Mouse (Mus musculus) liver, adult 2 months (tissue): ENCODE data around the gene Usf2. TPM values are rescaled to one million over a fixed set of nuclear protein-coding genes. Genes with fewer than 3 reads are reported as not detected.

Source experiments
- DNase-seq: peaks from one replicate; pipeline ENCODE4 v3.0.0-alpha.2; 2011; ENCODE audit warnings: low read depth, low spot score; ENCODE audit errors: extremely low read depth
- H3K27ac ChIP-seq: fragments of 200-500 bp; replicated peaks from 2 replicates; pipeline ENCODE4 v1.5.1; 2012; ENCODE audit warnings: low read depth, mild to moderate bottlenecking, control low read depth, inconsistent platforms, low read length; ENCODE audit not compliant: insufficient read depth
- H3K27me3 ChIP-seq: fragments of 200-500 bp; 2 replicates; pipeline ENCODE4 v1.6.1; 2012; ENCODE audit warnings: mild to moderate bottlenecking, moderate library complexity, low read length, inconsistent platforms; ENCODE audit not compliant: control insufficient read depth, insufficient read depth
- H3K36me3 ChIP-seq: fragments of 200-500 bp; 2 replicates; pipeline ENCODE4 v1.6.1; 2012; ENCODE audit warnings: low read length, inconsistent platforms; ENCODE audit not compliant: control insufficient read depth, insufficient read depth
- H3K4me1 ChIP-seq: fragments of 200-500 bp; 2 replicates; pipeline ENCODE4 v1.6.1; 2011; ENCODE audit warnings: low read length; ENCODE audit not compliant: control insufficient read depth, insufficient read depth
- H3K4me3 ChIP-seq: fragments of 200-500 bp; 2 replicates; pipeline ENCODE4 v1.5.1; 2011; ENCODE audit warnings: low read depth, mild to moderate bottlenecking, control low read depth, low read length, moderate library complexity; ENCODE audit not compliant: insufficient read depth
- H3K79me2 ChIP-seq: fragments of 200-500 bp; 2 replicates; pipeline ENCODE4 v1.6.1; 2012; ENCODE audit warnings: inconsistent platforms, mild to moderate bottlenecking, low read length, moderate library complexity; ENCODE audit not compliant: control insufficient read depth, insufficient read depth
- H3K9ac ChIP-seq: fragments of 200-500 bp; 2 replicates; pipeline ENCODE4 v1.6.1; 2012; ENCODE audit warnings: low read depth, mild to moderate bottlenecking, control low read depth, inconsistent platforms, low read length
- CTCF ChIP-seq: fragments of 200-500 bp; IDR thresholded peaks from 2 replicates; pipeline ENCODE4 v1.5.1; 2011; ENCODE audit warnings: low read depth, low read length, control low read depth
- POLR2A ChIP-seq: fragments of 200-500 bp; IDR thresholded peaks from 2 replicates; pipeline ENCODE4 v1.6.1; 2011; ENCODE audit warnings: low read length, control low read depth; ENCODE audit not compliant: insufficient read depth; ENCODE audit errors: extremely low read depth
- WGBS: fragments of 180-500 bp; shearing (Covaris S2); methylation state at CpG from one replicate; pipeline ENCODE4 v1.1.7; 2018; 5-methylcytosine and 5-hydroxymethylcytosine counted together
- polyA plus RNA-seq: library from polyadenylated mRNA; depleted of rRNA; stranded (reverse); fragments of >200 nt; gene quantifications from 2 replicates; pipeline ENCODE4 v1.2.3, GENCODE M21; 2012
- total RNA-seq: library from RNA; depleted of rRNA; stranded (reverse); fragments of >200 nt; gene quantifications from 2 replicates; pipeline ENCODE4 v1.2.3, GENCODE M21; 2014

The Usf2 gene
- total and polyA plus RNA-seq, 2 experiments, result 40.5 to 161 TPM

DNA sequence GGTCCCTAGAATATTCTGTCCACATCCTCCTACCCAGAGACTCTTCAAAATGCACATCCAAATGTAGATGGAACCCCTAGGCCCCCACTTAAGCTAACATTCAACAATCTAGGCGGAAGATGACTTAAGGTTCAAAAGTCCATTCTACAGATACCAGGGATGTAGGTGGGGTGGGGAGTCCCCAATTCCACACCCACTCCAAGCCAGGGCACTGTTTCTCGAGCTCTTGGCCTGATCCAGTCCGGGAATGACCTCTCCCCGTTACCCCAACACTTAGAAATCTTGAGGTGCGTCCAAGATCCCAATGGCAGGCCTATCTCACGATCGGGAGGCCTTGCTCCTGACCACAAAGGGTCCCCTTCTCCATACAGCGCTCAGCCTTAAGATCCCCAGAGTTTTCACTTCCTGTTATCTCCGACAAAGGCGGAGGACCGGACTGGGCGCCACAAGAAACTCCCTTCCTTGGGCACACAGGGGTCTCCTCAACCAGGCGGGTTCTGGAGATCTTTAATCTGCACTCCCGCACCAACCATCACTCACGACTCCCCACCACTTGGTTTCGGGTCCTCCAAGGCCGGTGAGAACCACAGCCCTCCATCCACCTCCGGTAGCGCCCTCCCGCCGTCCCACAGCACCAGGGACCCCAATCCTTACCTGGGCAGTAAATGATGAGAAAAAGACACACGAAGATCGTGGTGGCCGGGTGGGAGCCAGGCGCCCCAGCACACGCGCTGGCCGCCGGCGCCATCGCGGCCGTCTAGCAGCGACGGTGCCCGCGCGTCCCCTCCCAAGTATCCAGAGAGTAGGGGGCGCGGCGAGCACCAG lies 16.0 kb upstream of the Usf2 start:
- 4% methylated on average over 41 of the region's 41 CpGs for WGBS
- DNase-seq, result peak; percentile 64
- Histone ChIP-seq H3K27ac (peak overlapping the region; percentile 96), H3K9ac (peak overlapping the region; percentile 98), H3K36me3 (peaks cover 8% of the 10 kb centered on the region; the same call in 1 of the 2 replicates), H3K4me3 (peak overlapping the region; percentile 82), H3K27me3 (no peaks in the 10 kb centered on the region), H3K4me1 (peaks cover 31% of the 10 kb centered on the region), H3K79me2 (peaks cover 20% of the 10 kb centered on the region)
- TF ChIP-seq POLR2A (no peak), CTCF (no peak)

DNA sequence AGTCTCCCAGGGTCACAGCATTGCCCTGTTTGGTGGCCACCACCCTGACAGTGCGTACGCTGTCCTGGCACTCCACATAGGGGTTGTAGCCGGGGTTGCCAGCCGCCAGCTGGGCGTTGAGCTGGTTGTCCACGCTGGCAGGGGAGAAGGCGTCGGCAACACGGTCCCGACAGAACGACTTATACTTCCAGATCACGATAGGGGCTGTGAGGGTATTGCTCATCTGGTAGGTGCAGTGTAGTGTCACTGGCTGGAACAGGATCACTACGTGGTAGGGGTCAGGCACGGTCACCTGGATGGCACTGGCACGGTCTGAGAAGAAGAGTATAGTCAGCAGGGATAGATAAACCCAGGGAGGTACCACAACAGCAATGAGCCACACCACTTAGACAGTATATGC lies 15.3 kb upstream of the Usf2 start:
- TF ChIP-seq CTCF (no peak), POLR2A (no peak)
- peaks cover 20% of the 10 kb centered on the region for H3K79me2 ChIP-seq
- no peak for DNase-seq
- H3K4me1 ChIP-seq, result peaks cover 39% of the 10 kb centered on the region
- H3K27ac ChIP-seq, result peak overlapping the region; percentile 96
- H3K27me3 ChIP-seq, result no peaks in the 10 kb centered on the region
- 52% methylated on average over 15 of the region's 15 CpGs for WGBS
- peak overlapping the region; percentile 82 for H3K4me3 ChIP-seq
- H3K36me3 ChIP-seq, result peaks cover 8% of the 10 kb centered on the region; the same call in 1 of the 2 replicates
- H3K9ac ChIP-seq, result peak overlapping the region; percentile 98

DNA sequence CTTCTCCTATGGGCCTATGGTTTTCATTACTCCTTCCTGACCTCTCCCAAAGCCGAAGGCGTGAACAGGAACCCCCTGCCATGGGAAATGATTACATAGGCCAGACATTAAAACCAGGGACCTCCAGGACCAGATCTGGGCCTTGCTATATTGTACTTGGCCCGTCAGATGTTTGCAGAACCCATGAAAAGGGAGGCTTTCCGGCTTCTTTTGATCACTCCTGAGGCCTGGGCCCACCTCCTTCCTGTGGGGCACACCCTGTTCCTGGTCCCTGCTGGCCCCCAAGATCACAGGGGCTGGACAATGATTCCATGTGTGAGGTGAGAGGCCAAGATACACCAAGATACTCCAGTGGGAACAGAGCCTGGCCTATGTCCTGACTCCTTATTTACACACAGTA lies 12.6 kb upstream of the Usf2 start:
- peaks cover 20% of the 10 kb centered on the region for H3K79me2 ChIP-seq
- H3K4me3 ChIP-seq, result no peak overlapping the region
- H3K4me1 ChIP-seq, result peaks cover 50% of the 10 kb centered on the region
- peak overlapping the region; percentile 42 for H3K27ac ChIP-seq
- DNase-seq, result no peak
- peak overlapping the region; percentile 41 for H3K9ac ChIP-seq
- H3K36me3 ChIP-seq, result peaks cover 8% of the 10 kb centered on the region; the same call in 1 of the 2 replicates
- H3K27me3 ChIP-seq, result no peaks in the 10 kb centered on the region
- TF ChIP-seq CTCF (no peak), POLR2A (no peak)
- 78% methylated on average over 4 of the region's 4 CpGs for WGBS

DNA sequence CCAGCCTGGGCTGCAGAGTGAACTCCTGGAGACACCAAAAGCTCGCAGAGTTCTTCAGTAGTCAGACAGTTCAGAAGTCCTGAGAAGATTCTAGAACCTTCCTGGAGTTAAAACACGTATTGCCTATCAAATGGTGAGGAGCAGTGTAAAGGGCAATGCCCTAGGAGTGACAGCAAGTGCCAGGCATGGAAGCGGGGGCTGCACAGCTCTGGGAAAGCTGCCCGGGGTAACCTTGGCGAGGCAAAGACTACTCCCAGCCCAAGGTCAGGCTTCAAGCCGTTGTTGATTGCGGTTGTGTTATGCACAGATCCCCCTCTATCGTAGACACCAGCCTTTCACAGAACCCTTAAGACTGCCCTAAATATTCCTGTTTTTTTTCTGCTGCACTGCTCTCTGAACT lies 12.0 kb upstream of the Usf2 start:
- Histone ChIP-seq H3K4me1 (peaks cover 54% of the 10 kb centered on the region), H3K4me3 (no peak overlapping the region), H3K36me3 (peaks cover 9% of the 10 kb centered on the region; the same call in 1 of the 2 replicates), H3K9ac (peak overlapping the region; percentile 35; the same call in 1 of the 2 replicates), H3K79me2 (peaks cover 22% of the 10 kb centered on the region), H3K27ac (peak overlapping the region; percentile 42), H3K27me3 (no peaks in the 10 kb centered on the region)
- DNase-seq, result peak; percentile 85
- WGBS, result 22% methylated on average over 8 of the region's 8 CpGs
- TF ChIP-seq CTCF (no peak), POLR2A (no peak)

DNA sequence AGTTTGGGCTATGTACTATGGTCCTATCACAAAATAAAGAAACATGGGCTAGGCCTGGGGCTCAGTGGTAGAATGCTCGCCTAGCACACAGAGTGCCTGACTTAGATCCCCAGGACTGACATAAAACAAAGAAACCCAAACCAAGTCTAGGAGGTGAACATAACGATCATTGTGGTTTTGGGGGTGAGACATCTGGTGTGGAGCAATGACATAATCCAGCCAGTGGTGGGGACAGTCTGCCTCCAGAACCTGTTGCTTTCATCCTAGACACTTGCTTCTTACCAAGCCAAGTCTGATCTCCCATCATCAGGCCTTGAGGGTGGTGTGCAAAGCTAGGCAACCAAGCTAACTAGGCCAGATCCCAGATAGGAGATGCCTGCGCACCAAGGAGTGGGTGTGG lies 10.1 kb upstream of the Usf2 start:
- TF ChIP-seq CTCF, result no peak
- TF ChIP-seq POLR2A, result no peak

DNA sequence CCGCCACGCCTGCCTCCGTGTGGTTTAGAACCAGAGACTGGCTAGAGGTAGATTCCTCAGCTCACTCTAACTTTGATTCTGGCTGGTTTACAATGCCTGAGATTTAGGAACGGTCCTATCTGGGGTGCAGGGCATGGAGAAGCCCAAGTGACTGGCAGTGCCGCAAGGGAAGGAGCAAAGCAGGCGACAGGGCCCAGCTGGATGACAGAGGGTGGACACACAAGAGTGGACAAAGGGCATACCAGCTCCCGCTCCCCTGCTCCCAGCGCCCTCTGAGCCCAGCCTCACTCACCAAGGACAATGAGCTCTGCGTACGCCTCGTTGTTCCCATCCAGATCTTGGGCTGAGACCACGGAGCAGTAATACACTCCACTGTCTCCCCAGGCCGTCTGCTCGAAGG lies 9.1 kb upstream of the Usf2 start:
- Histone ChIP-seq H3K9ac (peak overlapping the region; percentile 76), H3K4me3 (peak overlapping the region; percentile 1; the same call in 1 of the 2 replicates), H3K36me3 (peaks cover 19% of the 10 kb centered on the region), H3K27ac (peak overlapping the region; percentile 95), H3K79me2 (peaks cover 7% of the 10 kb centered on the region; the same call in 1 of the 2 replicates), H3K4me1 (peaks cover 45% of the 10 kb centered on the region), H3K27me3 (no peaks in the 10 kb centered on the region)
- DNase-seq, result peak; percentile 74
- 35% methylated on average over 14 of the region's 14 CpGs for WGBS
- TF ChIP-seq CTCF, result no peak
- TF ChIP-seq POLR2A, result 0 out of 2 replicates have a peak, but pooled peaks have one; percentile 2

More for the DNA sequence above, 10.1 kb upstream of the Usf2 start:
- Histone ChIP-seq H3K27ac (peak overlapping the region; percentile 95), H3K36me3 (peaks cover 13% of the 10 kb centered on the region), H3K79me2 (peaks cover 8% of the 10 kb centered on the region), H3K27me3 (no peaks in the 10 kb centered on the region), H3K4me3 (no peak overlapping the region), H3K4me1 (peaks cover 50% of the 10 kb centered on the region), H3K9ac (no peak overlapping the region)
- no peak for DNase-seq
- WGBS, result 66% methylated on average over 3 of the region's 3 CpGs
